Mouse (Mus musculus) liver, embryonic 14.5 days (tissue): ENCODE measurements at regions not wholly inside any gene's neighbourhood (a gene's known extent, or its start where the extent isn't known, plus 50 kb on each side); places are given as distances from the start of the nearest gene placed in this dataset.

Source experiments
- CTCF ChIP-seq: IDR thresholded peaks from 2 replicates; pipeline ENCODE4 v1.5.1; 2016; ENCODE audit warnings: antibody characterized with exemption, low read depth, control low read depth
- EP300 ChIP-seq: IDR thresholded peaks from 2 replicates; pipeline ENCODE4 v1.6.1; 2016; ENCODE audit warnings: antibody characterized with exemption, low read depth

GRCm38 (mm10) chr4:48734854-48735564 lies 71.7 kb downstream of the Cavin4 start:
- TF ChIP-seq CTCF (no peak), EP300 (no peak)
